Mouse (Mus musculus): Measurements from ENCODE around the gene Fam83f. TPM values are rescaled to one million over a fixed set of nuclear protein-coding genes. Genes with fewer than 3 reads are reported as not detected.

Gene Fam83f
- polyA plus RNA-seq, 1 experiment from 2014 or later: 8.4 TPM

GRCm38 (mm10) chr15:80688536-80688935 lies 16.9 kb downstream of the Fam83f start:
- no peaks in the 10 kb centered on the region for H3K36me3 ChIP-seq
- H3K9ac ChIP-seq: no peak overlapping the region
- no peak for ATAC-seq (ENCODE audit: insufficient number of reproducible peaks, low FRiP score, low TSS enrichment, low read depth)
- no peak overlapping the region for H3K4me3 ChIP-seq (replicated peaks)
- no peaks in the 10 kb centered on the region for H3K9me3 ChIP-seq (replicated peaks)
- H3K27ac ChIP-seq (replicated peaks): no peak overlapping the region
- H3K4me1 ChIP-seq: peaks cover 8% of the 10 kb centered on the region
- H3K27me3 ChIP-seq: no peaks in the 10 kb centered on the region
- WGBS: 72% methylated on average over 7 of the region's 7 CpGs
- no peak overlapping the region for H3K4me2 ChIP-seq (replicated peaks)

- H3K4me3 ChIP-seq (replicated peaks): no peak overlapping the region
- H3K36me3 ChIP-seq: no peaks in the 10 kb centered on the region
- H3K4me1 ChIP-seq: peaks cover 11% of the 10 kb centered on the region
- H3K4me2 ChIP-seq (replicated peaks): no peak overlapping the region
- no peaks in the 10 kb centered on the region for H3K9me3 ChIP-seq (replicated peaks)
- no peak overlapping the region for H3K27ac ChIP-seq (replicated peaks)
- no peaks in the 10 kb centered on the region for H3K27me3 ChIP-seq
- ATAC-seq (ENCODE audit: insufficient number of reproducible peaks, low FRiP score, low TSS enrichment, low read depth): no peak
- WGBS: 48% methylated on average over 3 of the region's 3 CpGs
- no peak overlapping the region for H3K9ac ChIP-seq
Observed at GRCm38 (mm10) chr15:80693492-80693891, 21.8 kb downstream of the Fam83f start.

GRCm38 (mm10) chr15:80694125-80694910 lies 22.7 kb downstream of the Fam83f start:
- Histone ChIP-seq H3K4me1 (peaks cover 11% of the 10 kb centered on the region), H3K9ac (no peak overlapping the region), H3K27ac (replicated peaks) (no peak overlapping the region), H3K36me3 (no peaks in the 10 kb centered on the region), H3K9me3 (replicated peaks) (no peaks in the 10 kb centered on the region), H3K4me3 (replicated peaks) (no peak overlapping the region), H3K27me3 (no peaks in the 10 kb centered on the region), H3K4me2 (replicated peaks) (no peak overlapping the region; the same call in 1 of the 2 replicates)
- no peak for ATAC-seq (ENCODE audit: insufficient number of reproducible peaks, low FRiP score, low TSS enrichment, low read depth)
- 24% methylated on average over 11 of the region's 11 CpGs for WGBS

GRCm38 (mm10) chr15:80697564-80697963 lies 25.9 kb downstream of the Fam83f start:
- no peak overlapping the region for H3K9ac ChIP-seq
- no peak for ATAC-seq (ENCODE audit: insufficient number of reproducible peaks, low FRiP score, low TSS enrichment, low read depth)
- no peak overlapping the region for H3K4me2 ChIP-seq (replicated peaks)

GRCm38 (mm10) chr15:80701481-80702257 lies 30.0 kb downstream of the Fam83f start:
- Histone ChIP-seq H3K9me3 (replicated peaks) (no peaks in the 10 kb centered on the region), H3K9ac (no peak overlapping the region), H3K27me3 (no peaks in the 10 kb centered on the region), H3K36me3 (no peaks in the 10 kb centered on the region), H3K4me2 (replicated peaks) (no peak overlapping the region), H3K27ac (replicated peaks) (no peak overlapping the region), H3K4me3 (replicated peaks) (no peak overlapping the region), H3K4me1 (peaks cover 15% of the 10 kb centered on the region)
- WGBS: 54% methylated on average over 8 of the region's 8 CpGs
- ATAC-seq (ENCODE audit: insufficient number of reproducible peaks, low FRiP score, low TSS enrichment, low read depth): no peak

More at GRCm38 (mm10) chr15:80697564-80697963, 25.9 kb downstream of the Fam83f start:
- no peak overlapping the region for H3K4me3 ChIP-seq (replicated peaks)
- no peak overlapping the region for H3K27ac ChIP-seq (replicated peaks)
- no peaks in the 10 kb centered on the region for H3K9me3 ChIP-seq (replicated peaks)
- WGBS: 47% methylated on average over 5 of the region's 5 CpGs
- H3K36me3 ChIP-seq: no peaks in the 10 kb centered on the region
- peaks cover 11% of the 10 kb centered on the region for H3K4me1 ChIP-seq
- no peaks in the 10 kb centered on the region for H3K27me3 ChIP-seq

GRCm38 (mm10) chr15:80702910-80703309 lies 31.3 kb downstream of the Fam83f start:
- no peaks in the 10 kb centered on the region for H3K36me3 ChIP-seq
- 69% methylated on average over 5 of the region's 5 CpGs for WGBS

GRCm38 (mm10) chr15:80703495-80703894 lies 31.8 kb downstream of the Fam83f start:
- H3K27ac ChIP-seq (replicated peaks): 0 out of 2 replicates have a peak overlapping the region, but pooled peaks have one; percentile 19
- H3K9ac ChIP-seq: no peak overlapping the region
- no peak for ATAC-seq (ENCODE audit: insufficient number of reproducible peaks, low FRiP score, low TSS enrichment, low read depth)
- H3K4me1 ChIP-seq: peaks cover 26% of the 10 kb centered on the region
- no peaks in the 10 kb centered on the region for H3K27me3 ChIP-seq
- 73% methylated on average over 2 of the region's 2 CpGs for WGBS
- no peaks in the 10 kb centered on the region for H3K36me3 ChIP-seq
- H3K4me2 ChIP-seq (replicated peaks): no peak overlapping the region
- H3K4me3 ChIP-seq (replicated peaks): no peak overlapping the region
- no peaks in the 10 kb centered on the region for H3K9me3 ChIP-seq (replicated peaks)

More at GRCm38 (mm10) chr15:80702910-80703309, 31.3 kb downstream of the Fam83f start:
- peak overlapping the region; percentile 19; the same call in 1 of the 2 replicates for H3K27ac ChIP-seq (replicated peaks)
- H3K9ac ChIP-seq: no peak overlapping the region
- no peaks in the 10 kb centered on the region for H3K9me3 ChIP-seq (replicated peaks)
- H3K4me2 ChIP-seq (replicated peaks): no peak overlapping the region
- ATAC-seq (ENCODE audit: insufficient number of reproducible peaks, low FRiP score, low TSS enrichment, low read depth): no peak
- no peak overlapping the region for H3K4me3 ChIP-seq (replicated peaks)
- H3K27me3 ChIP-seq: no peaks in the 10 kb centered on the region
- H3K4me1 ChIP-seq: peaks cover 26% of the 10 kb centered on the region

GRCm38 (mm10) chr15:80704267-80704666 lies 32.6 kb downstream of the Fam83f start:
- Histone ChIP-seq H3K4me3 (replicated peaks) (no peak overlapping the region), H3K36me3 (no peaks in the 10 kb centered on the region), H3K9me3 (replicated peaks) (no peaks in the 10 kb centered on the region), H3K27me3 (no peaks in the 10 kb centered on the region), H3K9ac (no peak overlapping the region), H3K4me1 (peaks cover 26% of the 10 kb centered on the region), H3K4me2 (replicated peaks) (no peak overlapping the region), H3K27ac (replicated peaks) (no peak overlapping the region)
- 2% methylated on average over 7 of the region's 7 CpGs for WGBS
- ATAC-seq (ENCODE audit: insufficient number of reproducible peaks, low FRiP score, low TSS enrichment, low read depth): peak; percentile 75

GRCm38 (mm10) chr15:80705828-80706549 lies 34.3 kb downstream of the Fam83f start:
- no peaks in the 10 kb centered on the region for H3K36me3 ChIP-seq
- H3K9me3 ChIP-seq (replicated peaks): no peaks in the 10 kb centered on the region
- peak overlapping the region; percentile 46 for H3K4me2 ChIP-seq (replicated peaks)
- H3K27me3 ChIP-seq: no peaks in the 10 kb centered on the region
- no peak overlapping the region for H3K9ac ChIP-seq
- WGBS: 25% methylated on average over 18 of the region's 18 CpGs
- peaks cover 31% of the 10 kb centered on the region for H3K4me1 ChIP-seq
- H3K4me3 ChIP-seq (replicated peaks): peak overlapping the region; percentile 31
- H3K27ac ChIP-seq (replicated peaks): no peak overlapping the region
- no peak for ATAC-seq (ENCODE audit: insufficient number of reproducible peaks, low FRiP score, low TSS enrichment, low read depth)

- 27% methylated on average over 11 of the region's 11 CpGs for WGBS
- Histone ChIP-seq H3K9ac (no peak overlapping the region), H3K9me3 (replicated peaks) (no peaks in the 10 kb centered on the region), H3K4me2 (replicated peaks) (peak overlapping the region; percentile 46), H3K27ac (replicated peaks) (peak overlapping the region; percentile 63; the same call in 1 of the 2 replicates), H3K36me3 (no peaks in the 10 kb centered on the region), H3K4me1 (peaks cover 31% of the 10 kb centered on the region), H3K4me3 (replicated peaks) (peak overlapping the region; percentile 31), H3K27me3 (no peaks in the 10 kb centered on the region)
- no peak for ATAC-seq (ENCODE audit: insufficient number of reproducible peaks, low FRiP score, low TSS enrichment, low read depth)
Observed at GRCm38 (mm10) chr15:80706596-80706995, 34.9 kb downstream of the Fam83f start.

- peaks cover 32% of the 10 kb centered on the region for H3K4me1 ChIP-seq
- WGBS: 52% methylated on average over 8 of the region's 8 CpGs
- H3K27ac ChIP-seq (replicated peaks): peak overlapping the region; percentile 63
- H3K27me3 ChIP-seq: no peaks in the 10 kb centered on the region
- no peak overlapping the region for H3K9ac ChIP-seq
- no peaks in the 10 kb centered on the region for H3K36me3 ChIP-seq
- H3K9me3 ChIP-seq (replicated peaks): no peaks in the 10 kb centered on the region
- ATAC-seq (ENCODE audit: insufficient number of reproducible peaks, low FRiP score, low TSS enrichment, low read depth): no peak
- no peak overlapping the region for H3K4me3 ChIP-seq (replicated peaks)
- H3K4me2 ChIP-seq (replicated peaks): no peak overlapping the region
Observed at GRCm38 (mm10) chr15:80707088-80707487, 35.4 kb downstream of the Fam83f start.
